Mouse (Mus musculus): ENCODE data around the gene Stac3. TPM values are rescaled to one million over a fixed set of nuclear protein-coding genes. Genes with fewer than 3 reads are reported as not detected.
A peak's percentile ranks its signal among the peaks of the same experiment; 100 is the strongest.

Gene Stac3
- total RNA-seq, 2 experiments from 2014 or later, result not detected

DNA sequence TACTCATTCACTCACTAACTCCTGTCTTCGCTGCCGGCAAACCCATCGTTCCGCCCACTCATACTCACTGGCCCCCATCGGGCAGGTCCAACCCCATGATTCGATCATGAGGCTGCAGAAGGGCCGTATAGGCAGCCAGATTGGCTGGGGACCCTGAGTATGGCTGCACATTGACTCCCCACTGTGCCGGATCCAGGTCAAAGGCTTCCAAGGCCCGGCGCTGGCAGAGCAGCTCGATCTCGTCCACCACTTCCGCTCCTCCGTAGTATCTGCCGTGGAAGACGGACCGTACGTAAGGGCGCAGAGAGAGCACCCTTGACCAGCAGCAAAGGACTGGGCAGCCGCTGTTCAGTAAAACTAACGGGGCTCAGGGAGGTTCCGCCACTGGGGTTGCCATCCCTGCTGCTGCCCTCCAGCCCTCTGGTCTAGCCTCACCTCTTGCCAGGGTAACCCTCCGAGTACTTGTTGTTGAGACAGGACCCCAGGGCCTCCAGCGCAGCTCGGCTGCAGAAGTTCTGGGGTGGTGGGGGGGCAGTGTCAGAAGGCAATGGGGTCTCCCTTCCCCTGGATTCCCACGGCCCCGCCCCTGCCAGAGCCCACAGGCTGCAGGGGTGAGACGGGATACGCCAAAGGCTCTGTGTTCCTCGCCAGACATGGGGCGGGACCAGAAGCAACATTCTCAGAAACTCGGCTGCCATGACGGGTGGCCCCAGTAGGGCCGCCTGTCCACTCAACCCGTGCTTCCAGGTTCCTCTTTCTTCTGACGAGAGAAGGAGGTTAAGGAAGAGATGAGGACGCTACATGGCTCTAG, 18.6 kb downstream of the Stac3 start:
- ATAC-seq (replicated peaks; ENCODE audit: low FRiP score, low TSS enrichment, poor library complexity, severe bottlenecking), result no peak

DNA sequence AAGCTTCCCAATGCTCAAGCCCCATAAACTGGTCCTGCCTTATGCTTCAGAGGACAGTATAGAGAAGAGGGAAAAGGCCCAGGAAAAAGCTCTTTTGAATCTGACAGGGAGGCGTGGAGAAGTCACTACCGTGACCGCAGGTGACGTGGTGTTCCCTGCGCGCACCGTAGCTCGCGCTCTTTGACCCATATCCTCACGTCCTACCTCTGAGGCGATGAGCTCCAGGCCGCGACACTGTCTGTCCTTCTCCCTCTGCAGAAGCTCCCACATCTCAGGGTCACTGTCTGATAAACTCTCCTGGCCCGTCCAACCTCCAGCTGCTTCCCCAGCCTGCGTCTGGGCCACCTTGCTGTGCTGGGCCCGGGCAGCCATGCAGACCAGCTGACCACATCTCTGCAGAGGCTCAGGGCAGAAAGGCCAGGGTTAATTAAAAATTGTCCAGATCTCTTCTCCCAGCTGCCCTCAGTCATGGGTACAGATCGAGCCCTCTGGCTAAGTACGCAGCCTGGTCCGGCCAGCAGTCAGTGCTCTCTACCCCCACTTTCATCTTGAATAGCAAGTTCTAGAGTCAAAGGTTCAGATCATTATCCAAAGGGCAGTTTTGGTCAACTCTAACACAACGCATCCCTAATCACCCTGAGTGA, 19.4 kb downstream of the Stac3 start:
- ATAC-seq (replicated peaks; ENCODE audit: low FRiP score, low TSS enrichment, poor library complexity, severe bottlenecking), result no peak

DNA sequence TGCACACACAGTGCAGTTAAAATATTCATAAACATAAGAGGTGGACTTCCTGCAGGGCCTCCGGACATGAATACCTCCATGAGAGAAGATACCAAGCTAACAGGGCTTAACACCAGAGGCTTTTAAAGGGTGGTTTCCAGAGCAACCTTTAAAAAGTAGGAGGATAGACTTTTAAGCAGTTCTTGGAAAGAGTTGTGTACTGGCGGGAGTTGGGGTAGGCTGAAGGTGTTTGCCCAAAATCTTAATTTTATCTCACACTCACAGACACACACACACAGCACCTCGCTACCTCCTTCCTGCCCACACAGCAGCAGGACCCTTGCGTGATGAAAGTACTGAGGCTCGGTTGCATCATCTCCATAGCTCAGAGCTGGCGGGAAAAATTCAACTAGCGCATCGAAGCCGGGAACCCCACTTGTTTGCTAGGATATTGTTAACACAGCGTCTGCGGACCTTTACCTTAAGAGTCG, 20.2 kb downstream of the Stac3 start:
- peak; percentile 66 for ATAC-seq (replicated peaks; ENCODE audit: low FRiP score, low TSS enrichment, poor library complexity, severe bottlenecking)

DNA sequence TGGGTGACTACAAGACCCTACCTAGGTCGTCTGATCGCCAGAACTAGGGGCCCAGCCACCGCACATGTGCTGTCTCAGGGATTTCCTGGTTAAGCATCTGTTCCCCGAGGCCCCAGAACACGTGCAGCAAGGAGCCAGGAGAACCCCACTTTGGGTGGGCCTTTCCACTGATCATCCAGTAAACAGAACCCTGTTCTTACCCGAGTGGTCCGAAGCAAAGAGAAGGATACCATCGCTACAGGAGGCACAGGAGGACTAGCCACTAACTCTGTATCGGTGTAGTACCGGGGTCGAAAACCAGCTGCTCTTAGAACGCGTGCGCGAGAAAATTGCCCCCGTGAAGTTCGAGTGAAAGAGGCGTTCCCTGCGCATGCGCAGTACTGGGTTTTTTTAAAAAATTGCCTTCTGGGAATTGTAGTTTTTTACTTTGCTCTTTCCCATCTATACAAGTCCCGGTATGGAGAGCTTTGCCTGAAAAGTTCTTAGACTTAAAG, 20.6 kb downstream of the Stac3 start, which contains the start of gene Shmt2:
Gene Shmt2, minus strand, starts transcription at position 357 of the 494 bp plus-strand sequence.
- ATAC-seq (replicated peaks; ENCODE audit: low FRiP score, low TSS enrichment, poor library complexity, severe bottlenecking), result peak; percentile 51

DNA sequence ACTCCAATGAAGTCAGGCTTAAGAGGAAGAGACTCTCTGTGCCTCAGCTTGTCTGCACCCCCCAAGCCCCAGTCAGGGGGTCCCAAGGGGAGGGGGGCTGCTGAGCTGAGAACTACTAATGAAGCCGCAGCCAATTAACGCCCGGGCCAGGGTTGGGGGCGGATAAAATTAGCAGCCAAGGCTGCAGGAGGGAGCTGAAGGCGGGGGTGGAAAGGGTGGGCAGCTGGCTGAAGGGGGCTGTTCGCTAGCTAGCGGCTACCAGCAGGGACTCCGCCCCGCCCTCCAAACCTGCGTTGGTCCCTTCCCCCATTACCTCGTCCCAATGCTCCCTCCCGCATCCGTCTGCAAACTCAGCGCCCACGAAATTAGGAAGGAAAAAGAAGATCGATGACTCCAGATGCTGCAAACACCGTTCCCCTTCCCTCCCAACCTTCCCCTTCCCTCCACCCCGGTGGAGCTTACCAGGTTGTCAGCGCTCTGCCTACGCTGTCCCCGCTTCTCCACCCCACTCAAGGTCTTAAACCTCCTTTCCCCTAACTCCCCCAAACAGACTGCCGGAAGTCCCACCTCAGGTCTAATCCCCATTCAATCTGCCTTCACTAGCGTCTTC, 23.3 kb downstream of the Stac3 start:
- ATAC-seq (replicated peaks; ENCODE audit: low FRiP score, low TSS enrichment, poor library complexity, severe bottlenecking), result no peak

DNA sequence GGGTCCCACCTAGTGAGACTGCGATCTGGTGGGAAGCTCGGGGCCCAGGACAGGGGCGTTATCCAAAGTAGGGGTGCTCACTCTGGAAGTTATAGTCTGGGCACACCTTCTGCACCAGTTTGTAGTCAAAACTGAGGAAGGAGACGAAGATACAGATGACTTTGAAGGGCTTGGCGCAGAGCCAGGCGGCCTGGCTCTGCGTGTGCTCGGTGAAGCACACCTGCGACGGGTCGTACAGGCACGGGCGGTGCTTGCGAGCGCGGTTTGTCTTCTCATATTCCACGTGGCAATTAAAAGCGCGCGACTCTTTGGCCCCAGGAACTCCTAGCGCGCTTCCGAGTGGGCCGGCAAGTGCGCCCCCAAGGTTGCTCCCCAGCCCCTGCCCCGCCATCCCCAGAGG, 24.6 kb downstream of the Stac3 start:
- no peak for ATAC-seq (replicated peaks; ENCODE audit: low FRiP score, low TSS enrichment, poor library complexity, severe bottlenecking)

DNA sequence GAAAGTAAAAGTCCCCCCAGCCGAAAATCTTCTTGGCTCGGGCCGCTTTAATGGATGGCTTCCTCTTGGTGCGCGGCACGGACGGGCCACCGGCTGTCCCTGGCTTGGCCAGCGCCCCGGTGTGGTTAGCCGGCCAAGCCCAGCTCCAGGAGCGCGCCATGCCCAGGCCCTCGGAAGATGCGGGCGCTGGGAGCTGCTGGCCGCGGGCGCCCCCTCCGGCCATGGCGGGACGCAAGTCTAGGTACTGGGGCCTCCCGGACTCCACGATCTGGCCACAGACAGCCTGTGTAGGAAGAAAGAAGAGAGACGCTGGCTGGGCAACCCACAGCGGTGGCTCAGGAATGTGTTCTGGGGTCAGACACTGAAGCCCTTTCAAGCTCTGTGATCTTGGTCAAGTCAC, 25.2 kb downstream of the Stac3 start:
- peak; percentile 61 for ATAC-seq (replicated peaks; ENCODE audit: low FRiP score, low TSS enrichment, poor library complexity, severe bottlenecking)

DNA sequence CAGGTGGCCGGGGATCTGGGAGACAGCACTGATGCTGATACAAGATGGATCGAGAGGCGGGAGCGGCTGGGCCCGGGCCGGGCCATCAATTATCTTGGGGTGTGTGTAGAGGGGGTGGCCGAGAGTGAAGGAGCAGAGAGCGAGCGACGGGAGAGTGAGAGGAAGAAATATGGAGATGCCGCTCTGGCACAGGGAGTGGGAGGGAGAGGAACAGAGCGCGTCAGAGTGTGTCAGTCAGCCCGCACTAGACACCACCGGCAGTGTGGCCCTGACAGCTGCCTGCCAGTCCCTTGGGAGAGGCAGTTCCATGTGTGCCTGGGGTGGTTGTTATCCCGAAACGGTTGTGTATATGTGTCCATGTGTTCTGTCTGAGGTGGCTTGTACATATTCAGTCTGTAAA, 26.0 kb downstream of the Stac3 start:
- ATAC-seq (replicated peaks; ENCODE audit: low FRiP score, low TSS enrichment, poor library complexity, severe bottlenecking), result no peak

DNA sequence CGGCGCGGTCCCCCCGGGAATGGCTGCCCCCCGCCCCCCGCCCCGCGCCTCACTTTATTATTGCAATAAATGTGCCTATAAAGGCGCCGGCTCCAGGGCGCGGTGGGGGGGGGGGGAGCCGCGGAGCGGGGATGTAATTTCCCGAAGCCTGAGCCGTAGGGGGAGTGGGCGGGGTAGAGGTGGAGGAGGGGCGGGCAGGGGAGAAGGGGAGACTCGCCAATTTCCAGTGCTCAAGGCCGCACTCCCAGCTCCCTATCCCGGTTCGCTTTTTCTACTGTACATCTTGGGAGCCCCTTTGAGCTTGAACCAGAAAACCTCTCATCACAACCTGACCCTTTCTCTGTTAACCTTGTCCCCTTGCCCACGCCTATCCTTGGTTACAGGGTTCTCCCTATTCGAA, 29.5 kb downstream of the Stac3 start:
- no peak for ATAC-seq (replicated peaks; ENCODE audit: low FRiP score, low TSS enrichment, poor library complexity, severe bottlenecking)

DNA sequence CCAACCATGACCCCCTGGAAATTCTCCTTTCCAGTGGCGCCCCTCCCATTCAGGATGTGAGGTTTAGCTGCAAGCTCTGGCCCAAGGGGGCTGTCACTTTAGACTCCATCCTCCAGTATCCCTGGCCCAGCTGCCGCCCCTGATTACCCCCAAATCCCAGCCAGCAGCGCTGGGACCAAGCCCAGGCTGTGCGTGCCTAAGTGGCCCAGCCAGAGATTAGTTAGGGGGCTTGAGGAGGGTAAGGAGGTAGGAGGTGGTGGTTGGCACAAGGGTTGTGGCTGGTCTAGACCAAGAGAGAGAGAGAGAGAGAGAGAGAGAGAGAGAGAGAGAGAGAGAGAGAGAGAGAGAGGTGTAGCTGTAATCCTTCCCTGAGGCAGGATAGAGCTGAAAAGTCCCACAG, 30.1 kb downstream of the Stac3 start:
- no peak for ATAC-seq (replicated peaks; ENCODE audit: low FRiP score, low TSS enrichment, poor library complexity, severe bottlenecking)

DNA sequence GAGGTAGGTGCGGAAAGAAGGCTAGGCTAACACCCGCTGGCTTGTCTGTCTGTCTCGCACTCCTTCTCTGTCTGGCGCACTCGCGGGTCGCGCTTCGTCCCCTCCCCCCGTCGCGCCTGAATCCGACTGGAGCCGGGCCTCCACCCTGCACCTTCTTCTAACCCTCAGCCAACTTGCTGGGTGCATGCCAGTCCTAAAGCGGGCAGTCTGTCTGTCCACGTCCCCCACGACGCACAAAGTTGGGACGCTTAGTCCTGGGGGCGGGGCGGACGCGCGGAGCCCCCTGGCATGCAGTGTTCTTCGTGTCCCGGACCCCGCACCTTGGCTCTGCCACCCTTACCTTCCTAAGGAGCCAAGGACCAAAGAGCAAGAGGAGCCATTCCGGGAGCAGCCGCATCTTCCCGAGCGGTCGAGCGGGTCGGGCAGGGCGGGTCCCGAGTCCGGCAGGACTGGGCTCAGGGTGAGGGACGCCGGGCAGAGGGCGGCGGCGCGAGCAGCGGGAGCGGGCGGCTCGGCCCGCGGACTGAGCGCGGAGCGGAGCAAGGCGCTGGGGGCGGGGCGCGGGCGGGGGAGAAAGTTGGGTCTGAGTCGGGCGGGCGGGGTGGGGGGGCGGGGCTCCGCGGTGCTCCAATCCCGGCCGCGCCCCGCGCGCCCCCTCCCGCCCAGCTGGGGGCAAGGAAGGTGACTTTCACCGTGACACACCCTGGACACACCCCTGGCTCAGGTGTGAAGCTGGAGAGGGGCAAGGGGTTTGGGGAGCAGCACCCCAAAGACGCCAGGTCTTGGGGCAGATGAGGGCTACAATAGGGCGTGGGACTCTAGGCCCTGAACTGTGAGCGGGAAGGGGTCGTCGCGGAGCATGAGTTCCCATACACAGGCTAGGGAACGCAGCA, 32.8 kb downstream of the Stac3 start, which contains the start of gene Nxph4:
Gene Nxph4, minus strand, starts transcription at position 524 of the 893 bp plus-strand sequence.
- no peak for ATAC-seq (replicated peaks; ENCODE audit: low FRiP score, low TSS enrichment, poor library complexity, severe bottlenecking)

DNA sequence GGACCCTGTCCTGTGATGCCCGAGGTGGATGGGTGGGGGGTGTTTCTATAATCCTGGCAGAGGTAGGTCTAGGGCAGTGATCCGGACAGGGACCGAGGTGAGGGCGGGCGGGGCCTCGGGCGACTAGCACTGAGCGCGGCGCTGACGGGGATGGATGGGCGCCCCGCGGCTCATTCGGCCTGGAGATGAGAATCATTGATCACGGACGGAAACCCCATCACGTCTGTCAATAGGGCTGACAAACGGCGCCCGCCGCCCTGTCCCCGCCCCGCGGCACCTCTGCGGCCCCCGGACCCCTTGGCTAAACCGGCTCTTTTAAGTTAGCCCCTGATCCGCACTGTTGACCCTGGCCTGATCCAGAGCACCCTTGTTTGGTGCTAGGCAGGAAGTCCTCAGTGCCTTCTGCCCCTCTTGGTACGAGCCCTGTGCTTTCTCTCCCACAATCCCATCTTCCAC, 33.5 kb downstream of the Stac3 start:
- ATAC-seq (replicated peaks; ENCODE audit: low FRiP score, low TSS enrichment, poor library complexity, severe bottlenecking), result no peak

DNA sequence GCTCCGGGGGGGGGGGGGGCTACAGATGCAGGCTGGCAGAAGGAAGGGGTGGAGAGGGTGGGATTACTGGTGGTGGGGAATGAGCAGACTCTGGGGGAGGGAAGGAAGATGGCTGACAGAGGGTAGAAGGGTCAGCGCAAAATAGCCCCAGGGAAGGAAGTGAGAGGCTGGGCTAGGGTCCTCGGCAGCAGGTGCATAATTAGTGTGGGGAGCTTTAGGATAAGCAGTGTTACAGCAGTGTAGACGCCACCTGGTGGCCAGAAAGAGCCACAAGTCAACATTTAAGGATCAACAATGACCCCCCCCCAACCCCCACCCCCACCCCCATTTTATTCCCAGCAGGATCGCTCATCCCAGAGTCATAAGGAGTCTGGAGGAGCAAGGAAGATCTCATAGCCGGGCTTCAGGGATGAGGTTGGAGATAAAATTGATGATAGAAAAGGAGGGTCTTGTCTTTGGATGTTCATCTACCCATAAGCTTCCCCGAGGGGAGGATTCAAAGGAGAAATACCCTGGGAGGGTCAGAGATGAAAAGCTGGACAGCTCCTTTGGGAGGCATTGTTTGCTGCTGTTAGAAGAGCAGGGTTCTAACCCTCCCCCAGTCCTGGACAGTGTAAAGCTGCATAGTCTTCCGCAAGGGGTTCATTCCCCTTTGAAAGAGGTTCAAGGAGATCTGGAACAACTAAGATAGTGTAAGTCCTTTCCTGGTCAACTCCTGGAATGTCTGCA, 35.3 kb downstream of the Stac3 start:
- no peak for ATAC-seq (replicated peaks; ENCODE audit: low FRiP score, low TSS enrichment, poor library complexity, severe bottlenecking)

DNA sequence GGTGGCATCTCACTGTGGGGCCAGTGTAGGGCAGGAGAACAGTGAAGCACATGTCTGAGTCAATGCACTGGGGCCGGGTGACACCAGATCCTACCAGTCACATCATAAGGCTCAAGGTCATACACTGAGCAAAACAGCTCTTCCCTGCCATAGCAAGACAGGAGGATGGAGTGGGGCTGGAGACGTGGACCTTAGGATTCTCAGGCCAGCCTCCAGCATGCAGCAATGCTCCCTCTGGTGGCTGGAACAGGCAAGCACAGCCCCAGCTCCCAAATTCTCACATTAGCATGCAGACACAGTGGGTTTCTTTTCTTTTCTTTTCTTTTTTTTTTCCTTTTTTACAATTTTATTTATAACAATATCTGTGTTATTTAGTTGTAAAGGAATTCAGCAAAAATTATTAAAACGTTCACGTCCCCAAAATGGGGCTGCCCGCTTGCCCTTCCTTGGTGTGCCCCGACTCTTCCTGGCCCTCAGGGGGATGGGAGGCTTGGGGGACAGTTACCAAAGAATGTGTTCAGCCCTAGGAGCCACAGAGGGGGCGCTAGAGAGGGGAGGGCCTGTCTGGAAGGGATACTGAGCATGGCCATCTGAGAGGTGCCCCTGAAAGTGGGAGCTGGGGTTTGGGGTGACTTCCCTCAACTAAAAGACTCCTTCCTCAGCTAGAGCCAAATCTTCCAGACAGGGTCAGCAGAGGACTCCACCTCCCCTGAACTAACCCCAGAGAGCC, 36.5 kb downstream of the Stac3 start:
- peak; percentile 62 for ATAC-seq (replicated peaks; ENCODE audit: low FRiP score, low TSS enrichment, poor library complexity, severe bottlenecking)

DNA sequence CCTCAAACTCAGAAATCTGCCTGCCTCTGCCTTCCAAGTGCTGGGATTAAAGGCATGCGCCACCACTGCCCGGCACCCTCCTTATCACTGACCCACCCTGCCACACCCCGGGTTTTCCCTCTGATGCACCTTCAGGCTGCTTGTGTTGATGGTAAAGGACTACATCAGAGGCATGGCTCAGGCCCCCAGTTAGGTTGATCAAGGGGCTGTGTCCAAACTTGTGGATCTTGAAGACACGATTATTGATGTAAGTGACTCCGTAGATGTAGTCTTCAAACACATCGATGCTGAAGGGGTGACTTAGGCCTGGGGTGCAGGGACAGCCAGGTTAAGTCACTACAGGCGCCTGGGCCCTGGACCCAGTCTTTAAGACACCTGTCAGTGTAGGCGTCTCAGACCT, 40.0 kb downstream of the Stac3 start:
- ATAC-seq (replicated peaks; ENCODE audit: low FRiP score, low TSS enrichment, poor library complexity, severe bottlenecking), result no peak

DNA sequence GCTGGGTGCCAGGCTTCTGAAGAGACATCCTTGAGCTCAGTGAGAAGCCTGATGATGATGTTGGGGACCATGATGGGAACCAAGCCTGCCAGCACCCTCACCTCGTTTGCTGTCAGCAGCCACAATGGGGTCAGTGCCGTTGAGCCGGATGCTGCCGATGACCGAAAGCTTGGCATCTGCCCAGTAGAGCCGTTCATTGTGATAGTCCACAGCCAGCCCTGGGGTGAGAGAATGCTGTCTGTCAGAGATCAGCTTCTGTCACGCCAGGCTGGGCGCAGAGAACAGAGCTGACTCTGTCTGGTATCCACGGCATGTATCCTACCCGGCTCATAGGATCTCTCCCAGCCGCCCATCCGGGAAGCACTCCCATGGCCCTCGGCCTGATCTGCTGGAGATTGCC, 40.6 kb downstream of the Stac3 start:
- ATAC-seq (replicated peaks; ENCODE audit: low FRiP score, low TSS enrichment, poor library complexity, severe bottlenecking), result no peak

DNA sequence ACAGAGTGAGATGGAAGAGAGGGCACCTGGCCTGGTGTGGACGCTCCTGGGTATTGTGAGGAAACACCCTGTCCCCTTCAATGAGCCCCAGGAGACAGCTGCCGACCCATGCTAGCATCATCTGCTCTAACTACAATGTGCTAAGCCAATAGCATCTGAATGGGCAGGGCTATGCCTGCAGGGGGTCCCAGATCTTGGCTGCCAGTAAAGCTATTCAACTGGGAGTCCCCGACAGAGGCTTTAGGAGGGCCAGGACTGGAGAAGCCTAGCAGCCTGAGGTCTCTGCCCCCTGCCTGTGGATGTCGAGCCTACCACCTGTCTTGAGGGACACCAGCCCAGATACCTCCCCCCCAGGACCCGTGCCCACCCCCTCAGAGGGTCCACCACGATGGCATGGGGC, 41.2 kb downstream of the Stac3 start:
- ATAC-seq (replicated peaks; ENCODE audit: low FRiP score, low TSS enrichment, poor library complexity, severe bottlenecking), result no peak

DNA sequence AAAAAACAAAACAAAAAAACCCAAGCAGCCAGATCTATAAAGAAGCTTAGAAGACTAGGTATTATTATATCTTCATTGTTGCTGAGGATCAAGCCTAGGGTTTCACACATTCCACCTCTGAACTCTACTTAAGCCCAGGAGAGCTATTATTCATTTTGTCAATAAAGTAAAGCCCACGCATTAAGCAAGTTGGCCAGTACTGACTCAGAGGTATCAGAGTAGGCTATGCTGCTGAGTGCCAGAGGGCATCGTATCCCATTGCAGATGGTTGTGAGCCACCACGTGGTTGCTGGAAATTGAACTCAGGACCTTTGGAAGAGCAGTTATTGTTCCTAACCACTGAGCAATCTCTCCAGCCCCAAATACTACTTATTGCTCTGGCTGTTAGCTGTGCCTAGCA, 42.4 kb downstream of the Stac3 start:
- no peak for ATAC-seq (replicated peaks; ENCODE audit: low FRiP score, low TSS enrichment, poor library complexity, severe bottlenecking)

Measured in megakaryocyte-erythroid progenitor cell, adult 5-6 weeks (primary cell).